Comparison of ENCODE assay signal across 10 mouse cellular contexts in genomic region chrX:20828934-20829333, GRCm38 (mm10). TPM values are rescaled to one million over a fixed set of nuclear protein-coding genes. Genes with fewer than 3 reads are reported as not detected.
DNase-seq lines count a peak whose midpoint lies in the region; ATAC-seq lines count a peak whose summit lies in the region.
"Had no signal": no experiment of that assay in that cellular context is flagged by ENCODE, and none has a peak within 500 bp of the region (broad histone marks: within the 10 kb centered on the region; RNA-seq: fewer than 3 reads in every experiment).

No protein-coding gene starts in this region.

- WGBS in hindbrain, embryonic 14.5 days: 28% methylated on average over 5 of the region's 5 CpGs
- WGBS in midbrain, embryonic 15.5 days: 41% methylated on average over 5 of the region's 5 CpGs

- no peaks in the 10 kb centered on the region for H3K27me3 ChIP-seq in hindbrain, embryonic 14.5 days (ENCODE audit: control insufficient read depth, insufficient read depth, low read length)
- no peaks in the 10 kb centered on the region for H3K27me3 ChIP-seq in midbrain, embryonic 15.5 days (replicated peaks)
- H3K27me3 ChIP-seq: midbrain, embryonic 12.5 days had no signal

- no peak overlapping the region for H3K9ac ChIP-seq in hindbrain, embryonic 14.5 days
- no peak overlapping the region for H3K9ac ChIP-seq in midbrain, embryonic 15.5 days
- H3K9ac ChIP-seq: midbrain, embryonic 12.5 days had no signal

- no peaks in the 10 kb centered on the region for H3K4me1 ChIP-seq in hindbrain, embryonic 14.5 days (replicated peaks; ENCODE audit: control insufficient read depth, insufficient read depth, low read length)
- H3K4me1 ChIP-seq in midbrain, embryonic 15.5 days: no peaks in the 10 kb centered on the region
- H3K4me1 ChIP-seq: midbrain, embryonic 12.5 days had no signal

- ATAC-seq in hindbrain, embryonic 14.5 days (ENCODE audit: low FRiP score): no peak
- ATAC-seq in midbrain, embryonic 15.5 days (replicated peaks): 0 out of 2 replicates have a peak, but pooled peaks have one; percentile 56

- H3K36me3 ChIP-seq in hindbrain, embryonic 14.5 days (replicated peaks; ENCODE audit: control insufficient read depth, insufficient read depth): no peaks in the 10 kb centered on the region
- H3K36me3 ChIP-seq in midbrain, embryonic 15.5 days (replicated peaks): no peaks in the 10 kb centered on the region
- H3K36me3 ChIP-seq: G1E; midbrain, embryonic 12.5 days had no signal

- H3K9me3 ChIP-seq in hindbrain, embryonic 14.5 days (ENCODE audit: control insufficient read depth, low read length): no peaks in the 10 kb centered on the region
- no peaks in the 10 kb centered on the region for H3K9me3 ChIP-seq in midbrain, embryonic 15.5 days
- H3K9me3 ChIP-seq: G1E; midbrain, embryonic 12.5 days had no signal

- H3K27ac ChIP-seq in hindbrain, embryonic 14.5 days: no peak overlapping the region
- H3K27ac ChIP-seq in midbrain, embryonic 15.5 days: no peak overlapping the region
- H3K27ac ChIP-seq: midbrain, embryonic 12.5 days had no signal

- DNase-seq in left cerebral cortex, adult 11 months (ENCODE audit: low spot score): peak; percentile 70
- no peak for DNase-seq in left cerebral cortex, postnatal 4 days
- DNase-seq in cerebellum, adult 11-12 months: peak; percentile 69
- peak; percentile 66 to 87 for DNase-seq in frontal cortex, postnatal 36 days (ENCODE audit: low spot score in 2 of 2)
- DNase-seq in hindbrain, embryonic 14.5 days (ENCODE audit: low spot score): peak; percentile 33
- peak; percentile 33 to 37 for DNase-seq in layer of hippocampus, postnatal 25 days (ENCODE audit: extremely low spot score in 1 of 2, low spot score in 1 of 2)
- DNase-seq in c-Kit-positive CD71-positive TER-119-positive erythroid progenitor cells, embryonic 14.5 days (ENCODE audit: low spot score): no peak

- H3K4me3 ChIP-seq in hindbrain, embryonic 14.5 days (replicated peaks; ENCODE audit: low read length): no peak overlapping the region
- no peak overlapping the region for H3K4me3 ChIP-seq in midbrain, embryonic 15.5 days
- H3K4me3 ChIP-seq: midbrain, embryonic 12.5 days had no signal

- H3K4me2 ChIP-seq in hindbrain, embryonic 14.5 days (replicated peaks): no peak overlapping the region
- H3K4me2 ChIP-seq in midbrain, embryonic 15.5 days: no peak overlapping the region
- H3K4me2 ChIP-seq: midbrain, embryonic 12.5 days had no signal

- intact Hi-C loops in left cerebral cortex, postnatal 4 days (cut with DNase I): no loop called here

RNA-seq across cellular contexts. Expression of gene Araf, which starts 31.3 kb away (rescaled TPM):
- total RNA-seq in left cerebral cortex, postnatal 4 days (2021): 100 to 1,000 TPM; 179 to 183 TPM
- 340 and 353 TPM in 2 replicates for polyA plus RNA-seq in hindbrain, embryonic 14.5 days (2014; fragmentation: Nextera tagmentation; extraction: Ambion mirVana)
- 100 to 1,000 TPM; 187 to 192 TPM for total RNA-seq in layer of hippocampus, postnatal 25 days (2021)
- 365 and 380 TPM in 2 replicates for polyA plus RNA-seq in midbrain, embryonic 15.5 days (2015; fragmentation: Nextera tagmentation; extraction: Ambion mirVana)

RNA-seq across cellular contexts. Expression of gene Timp1, which starts 41.0 kb away (rescaled TPM):
- 1 to 10 TPM; 2.2 to 2.4 TPM for total RNA-seq in left cerebral cortex, postnatal 4 days (2021)
- polyA plus RNA-seq in hindbrain, embryonic 14.5 days (2014; fragmentation: Nextera tagmentation; extraction: Ambion mirVana): 4.3 and 5.3 TPM in 2 replicates
- total RNA-seq in layer of hippocampus, postnatal 25 days (2021): under 1 TPM; 0.34 to 0.47 TPM
- 3.1 and 4.0 TPM in 2 replicates for polyA plus RNA-seq in midbrain, embryonic 15.5 days (2015; fragmentation: Nextera tagmentation; extraction: Ambion mirVana)
- total RNA-seq: G1E had no signal
- polyA plus RNA-seq: G1E had no signal

Comparison
In these comparisons a context has a peak if more than half of its experiments do, and no peak if none do; other contexts are left out.
1. DNase-seq: peak in left cerebral cortex, adult 11 months (single experiment), cerebellum, adult 11-12 months (single experiment), frontal cortex, postnatal 36 days (2 of 2), hindbrain, embryonic 14.5 days (single experiment) and layer of hippocampus, postnatal 25 days (2 of 2); none in left cerebral cortex, postnatal 4 days (single experiment) and c-Kit-positive CD71-positive TER-119-positive erythroid progenitor cells, embryonic 14.5 days (single experiment).